Mouse (Mus musculus) hindbrain, embryonic 16.5 days (tissue): Measurements from ENCODE around the gene Tnf. TPM values are rescaled to one million over a fixed set of nuclear protein-coding genes. Genes with fewer than 3 reads are reported as not detected.

ENCODE experiments used
- ATAC-seq: fragments of 200-750 bp; cut with Nextera tagmentation; 2 replicates; pipeline ENCODE4 v1.8.0; 2017; ENCODE audit warnings: moderate TSS enrichment, moderate library complexity
- H3K27ac ChIP-seq: fragments of 300-500 bp; sonication (generic); 2 replicates; pipeline ENCODE4 v1.5.1; 2014; ENCODE audit warnings: low read depth, mild to moderate bottlenecking, control low read depth, low read length, moderate library complexity
- H3K27me3 ChIP-seq: fragments of 300-500 bp; sonication (generic); replicated peaks from 2 replicates; pipeline ENCODE4 v1.6.1; 2014; ENCODE audit warnings: low read length; ENCODE audit not compliant: control insufficient read depth, insufficient read depth
- H3K36me3 ChIP-seq: fragments of 300-500 bp; sonication (generic); 2 replicates; pipeline ENCODE4 v1.6.1; 2014; ENCODE audit warnings: mild to moderate bottlenecking, low read length, moderate library complexity, mixed read lengths; ENCODE audit not compliant: control insufficient read depth, insufficient read depth
- H3K4me1 ChIP-seq: fragments of 300-500 bp; sonication (generic); 2 replicates; pipeline ENCODE4 v1.6.1; 2014; ENCODE audit warnings: low read depth, low read length; ENCODE audit not compliant: control insufficient read depth, insufficient read depth
- H3K4me2 ChIP-seq: fragments of 300-500 bp; sonication (generic); 2 replicates; pipeline ENCODE4 v1.6.1; 2014; ENCODE audit warnings: mild to moderate bottlenecking, low read length, control low read depth, moderate library complexity
- H3K4me3 ChIP-seq: fragments of 300-500 bp; sonication (generic); 2 replicates; pipeline ENCODE4 v1.5.1; 2014; ENCODE audit warnings: mild to moderate bottlenecking, low read length, control low read depth, moderate library complexity
- H3K9ac ChIP-seq: fragments of 300-500 bp; sonication (generic); 2 replicates; pipeline ENCODE4 v1.6.1; 2014; ENCODE audit warnings: low read depth, mild to moderate bottlenecking, control low read depth, low read length, moderate library complexity
- H3K9me3 ChIP-seq: fragments of 300-500 bp; sonication (generic); 2 replicates; pipeline ENCODE4 v1.6.1; 2014; ENCODE audit warnings: mild to moderate bottlenecking, low read length, moderate library complexity; ENCODE audit not compliant: control insufficient read depth
- WGBS: fragments of 180-500 bp; shearing (Covaris S2); extraction: QIAGEN DNeasy Blood & Tissue Kit; methylation state at CpG from one replicate; pipeline ENCODE4 v1.1.7; 2014; 5-methylcytosine and 5-hydroxymethylcytosine counted together
- polyA plus RNA-seq: library from polyadenylated mRNA; unstranded; fragments of >200 nt; fragmentation: Nextera tagmentation; extraction: Ambion mirVana; gene quantifications from 2 replicates; pipeline ENCODE4 v1.2.1, GENCODE M21; 2015

The Tnf gene
- polyA plus RNA-seq, 1 experiment from 2014 or later, result not detected

DNA sequence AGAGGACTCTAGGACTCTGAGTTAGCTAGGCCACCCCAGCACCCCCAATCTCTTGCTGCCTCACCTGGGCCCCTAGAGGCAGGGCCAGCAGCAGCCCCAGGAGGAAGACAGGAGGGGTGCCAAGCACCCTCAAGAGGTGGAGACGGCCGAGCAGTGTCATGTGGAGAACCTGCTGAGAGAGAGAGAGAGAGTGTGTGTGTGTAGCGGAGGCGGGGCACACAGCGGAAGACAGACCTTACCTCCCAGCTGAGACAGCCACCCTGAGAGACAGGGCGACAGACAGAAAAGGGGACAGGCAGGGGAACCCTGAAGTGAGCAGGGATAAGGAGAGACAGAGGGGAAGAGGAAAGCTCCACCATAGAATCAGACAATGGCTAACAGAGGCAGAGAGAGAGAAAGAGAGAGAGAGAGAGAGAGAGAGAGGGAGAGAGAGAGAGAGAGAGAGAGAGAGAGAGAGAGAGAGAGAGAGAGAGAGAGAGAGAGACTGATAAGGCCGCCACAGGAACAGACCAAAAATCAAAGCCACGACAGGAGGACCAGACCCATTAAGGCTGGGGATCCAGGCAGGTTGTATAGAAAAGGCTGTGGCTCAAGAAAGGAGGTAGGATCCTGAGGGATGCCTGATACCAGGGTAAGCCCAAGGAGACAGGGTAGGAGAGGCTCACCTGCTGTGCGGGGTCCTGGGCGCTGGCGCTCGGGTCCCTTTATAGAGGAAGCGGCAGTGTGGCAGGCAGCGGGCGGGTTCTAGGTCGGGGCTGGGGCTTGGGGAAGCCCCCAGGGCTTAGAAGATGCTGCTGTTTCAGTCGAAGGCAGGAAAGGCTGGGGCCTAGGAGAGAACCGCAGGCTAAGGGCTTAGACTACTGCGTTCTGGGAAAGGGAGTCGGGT, 2.9 kb upstream of the Tnf start, which contains the start of gene Lta:
Gene Lta (minus strand): TSS at position 858 of the 886 bp plus-strand sequence.
- Histone ChIP-seq H3K36me3 (no peaks in the 10 kb centered on the region), H3K4me2 (no peak within 1 kb of the TSS), H3K4me1 (no peaks in the 10 kb centered on the region), H3K27ac (no peak within 1 kb of the TSS), H3K9ac (peak within 1 kb of the TSS; percentile 31), H3K9me3 (no peaks in the 10 kb centered on the region), H3K4me3 (no peak within 1 kb of the TSS), H3K27me3 (peaks cover 9% of the 10 kb centered on the region)
- WGBS, result 33% methylated on average over 20 of the region's 20 CpGs
- no peak for ATAC-seq

DNA sequence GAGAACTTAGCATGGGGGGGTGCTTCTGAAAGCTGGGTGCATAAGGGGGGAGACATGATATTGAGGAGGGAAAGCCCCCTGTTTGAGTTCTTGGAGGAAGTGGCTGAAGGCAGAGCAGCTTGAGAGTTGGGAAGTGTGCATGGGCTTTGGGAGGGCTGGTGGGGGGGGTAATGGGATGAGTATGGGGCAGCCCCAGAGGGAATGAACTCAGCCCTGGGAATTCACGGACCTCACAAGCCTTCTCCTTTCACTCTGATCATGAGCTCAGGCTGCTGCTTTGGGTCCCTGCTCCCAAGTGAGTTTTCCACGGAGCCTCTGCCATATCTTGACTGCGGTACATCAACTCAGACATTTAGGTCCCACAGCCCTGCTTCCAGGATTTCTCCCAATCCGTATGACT, 635 bp upstream of the Tnf start:
- 76% methylated on average over 4 of the region's 4 CpGs for WGBS
- peaks cover 9% of the 10 kb centered on the region for H3K27me3 ChIP-seq

DNA sequence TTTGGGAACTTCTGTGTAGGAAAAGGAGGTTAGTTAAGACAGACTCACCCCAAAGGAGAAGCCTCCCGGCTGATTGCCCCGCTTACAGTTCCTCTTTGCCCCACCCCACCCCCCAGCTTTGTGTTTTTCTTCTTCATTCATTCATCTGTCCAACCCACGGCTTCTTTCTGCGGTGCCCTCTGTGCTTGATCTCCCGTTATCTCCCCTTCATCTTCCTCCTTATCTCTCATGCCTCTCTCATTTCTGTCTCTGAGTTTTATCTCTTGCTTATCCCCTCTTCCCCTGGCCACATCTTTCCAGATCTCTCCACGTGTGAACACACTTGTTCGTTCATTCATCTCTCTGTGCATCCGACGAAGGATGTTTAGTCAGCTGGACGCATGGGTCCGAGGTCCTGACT, 679 bp downstream of the Tnf start:
- H3K4me1 ChIP-seq, result 0 out of 2 replicates have a peak, but pooled peaks cover under 1% of the 10 kb centered on the region
- no peaks in the 10 kb centered on the region for H3K36me3 ChIP-seq
- no peak overlapping the region for H3K4me2 ChIP-seq
- H3K27me3 ChIP-seq, result peaks cover 17% of the 10 kb centered on the region
- WGBS, result 77% methylated on average over 11 of the region's 11 CpGs
- no peaks in the 10 kb centered on the region for H3K9me3 ChIP-seq
- no peak overlapping the region for H3K9ac ChIP-seq
- no peak overlapping the region for H3K4me3 ChIP-seq
- H3K27ac ChIP-seq, result no peak overlapping the region
- no peak for ATAC-seq

More for the DNA sequence above, 635 bp upstream of the Tnf start:
- no peak for ATAC-seq
- Histone ChIP-seq H3K36me3 (no peaks in the 10 kb centered on the region), H3K4me3 (no peak overlapping the region), H3K4me2 (no peak overlapping the region), H3K4me1 (no peaks in the 10 kb centered on the region), H3K27ac (no peak overlapping the region), H3K9ac (no peak overlapping the region), H3K9me3 (no peaks in the 10 kb centered on the region)

DNA sequence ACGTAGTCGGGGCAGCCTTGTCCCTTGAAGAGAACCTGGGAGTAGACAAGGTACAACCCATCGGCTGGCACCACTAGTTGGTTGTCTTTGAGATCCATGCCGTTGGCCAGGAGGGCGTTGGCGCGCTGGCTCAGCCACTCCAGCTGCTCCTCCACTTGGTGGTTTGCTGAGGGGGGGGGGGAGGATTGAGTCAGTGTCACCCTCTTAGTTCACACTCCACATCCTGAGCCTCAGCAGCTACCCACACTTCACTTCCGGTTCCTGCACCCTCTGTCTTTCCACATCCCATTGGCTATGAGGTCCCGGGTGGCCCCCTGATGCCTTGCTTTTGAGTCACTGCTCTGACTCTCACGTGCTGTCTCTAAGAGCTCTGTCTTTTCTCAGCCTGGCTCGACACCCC, 1.4 kb downstream of the Tnf start:
- no peak for ATAC-seq
- Histone ChIP-seq H3K27ac (no peak overlapping the region), H3K9ac (no peak overlapping the region), H3K4me2 (no peak overlapping the region), H3K9me3 (no peaks in the 10 kb centered on the region), H3K4me1 (peaks cover 7% of the 10 kb centered on the region; the same call in 1 of the 2 replicates), H3K27me3 (peaks cover 23% of the 10 kb centered on the region), H3K4me3 (no peak overlapping the region), H3K36me3 (no peaks in the 10 kb centered on the region)
- 89% methylated on average over 11 of the region's 11 CpGs for WGBS

DNA sequence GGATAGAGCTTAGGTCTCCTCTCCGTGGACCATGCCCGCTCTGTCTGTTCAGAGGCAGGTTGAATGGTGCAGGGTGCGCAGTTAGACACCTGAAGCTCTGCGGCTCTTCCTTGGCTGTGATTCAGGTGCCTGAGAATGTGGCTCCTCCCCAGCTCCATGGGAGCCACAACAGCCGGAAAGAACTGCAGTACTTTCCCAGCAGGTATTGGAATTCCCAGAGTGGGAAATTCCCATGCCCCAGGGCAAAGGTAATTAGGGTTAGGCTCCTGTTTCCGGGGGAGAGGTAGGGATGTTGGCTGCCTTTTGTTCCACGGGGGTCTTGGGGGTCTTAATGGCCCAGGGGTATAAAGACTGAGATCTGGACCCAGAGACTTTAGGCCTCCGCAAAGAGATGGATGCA, 2.9 kb downstream of the Tnf start:
- Histone ChIP-seq H3K4me2 (no peak overlapping the region), H3K27me3 (peaks cover 31% of the 10 kb centered on the region), H3K36me3 (no peaks in the 10 kb centered on the region), H3K4me1 (peaks cover 8% of the 10 kb centered on the region; the same call in 1 of the 2 replicates), H3K27ac (no peak overlapping the region), H3K4me3 (no peak overlapping the region), H3K9ac (no peak overlapping the region), H3K9me3 (no peaks in the 10 kb centered on the region)
- ATAC-seq, result no peak
- 34% methylated on average over 8 of the region's 8 CpGs for WGBS

DNA sequence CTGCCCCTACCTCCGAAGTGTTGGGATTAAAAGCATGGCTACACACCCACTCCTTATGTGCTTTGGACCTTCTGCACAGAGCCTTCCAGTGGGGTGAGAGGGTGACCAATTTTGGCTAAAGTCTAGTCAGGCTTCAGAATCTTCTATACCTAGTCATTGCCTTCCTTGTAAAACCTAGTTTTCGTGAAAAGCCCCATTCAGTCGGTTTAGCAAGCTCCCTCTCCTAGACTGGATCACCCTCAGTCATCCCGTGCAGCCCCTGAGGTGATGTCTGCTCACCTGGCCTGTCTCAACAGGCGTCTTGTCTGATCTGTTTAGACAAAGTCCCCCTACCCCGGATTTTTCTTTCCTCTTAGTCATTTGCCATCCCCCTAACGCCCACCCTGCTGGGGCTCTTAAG, 3.8 kb downstream of the Tnf start:
- no peak for ATAC-seq
- Histone ChIP-seq H3K4me3 (no peak overlapping the region), H3K4me1 (peaks cover 8% of the 10 kb centered on the region; the same call in 1 of the 2 replicates), H3K27me3 (peaks cover 31% of the 10 kb centered on the region), H3K36me3 (no peaks in the 10 kb centered on the region), H3K4me2 (no peak overlapping the region), H3K27ac (no peak overlapping the region), H3K9ac (no peak overlapping the region), H3K9me3 (no peaks in the 10 kb centered on the region)
- WGBS, result 76% methylated on average over 7 of the region's 7 CpGs

DNA sequence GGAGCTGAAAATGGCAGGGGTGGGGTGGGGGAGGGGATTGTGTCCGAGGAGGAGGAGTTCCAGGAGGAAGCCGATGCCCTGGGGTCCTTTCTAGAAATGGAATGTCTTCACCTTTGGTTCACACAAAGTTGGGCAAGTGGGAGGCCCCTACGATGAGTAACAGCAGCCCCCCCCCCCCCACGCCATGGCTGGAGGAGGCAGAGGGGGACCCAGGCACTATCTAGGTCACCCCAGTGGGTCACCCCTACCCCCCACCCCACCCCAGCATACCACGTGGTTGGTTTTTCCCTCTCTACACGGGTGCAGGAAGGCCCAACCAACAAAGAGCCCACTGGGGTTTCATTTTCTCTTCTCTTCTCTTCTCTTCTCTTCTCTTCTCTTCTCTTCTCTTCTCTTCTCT, 4.7 kb downstream of the Tnf start:
- 50% methylated on average over 6 of the region's 6 CpGs for WGBS

DNA sequence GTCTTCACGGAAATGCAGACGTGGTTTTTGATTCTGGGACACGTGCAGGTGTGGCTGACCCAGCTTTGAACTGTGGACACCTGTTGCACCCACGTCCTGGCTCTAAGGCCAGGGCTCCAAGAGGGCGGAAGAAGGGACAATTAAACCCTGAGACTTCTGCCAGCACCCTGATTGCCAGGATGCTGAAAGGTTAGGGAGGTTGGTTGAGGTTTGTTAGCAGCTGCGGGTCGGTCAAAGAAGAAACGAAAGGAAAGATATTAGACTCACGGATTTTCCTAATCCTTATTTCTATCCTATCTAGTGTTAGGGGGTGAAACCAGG, 5.5 kb downstream of the Tnf start:
- Histone ChIP-seq H3K9ac (no peak overlapping the region), H3K4me2 (peak overlapping the region; percentile 80), H3K4me1 (peaks cover 8% of the 10 kb centered on the region; the same call in 1 of the 2 replicates), H3K27me3 (peaks cover 29% of the 10 kb centered on the region), H3K4me3 (peak overlapping the region; percentile 47), H3K27ac (no peak overlapping the region), H3K9me3 (no peaks in the 10 kb centered on the region), H3K36me3 (no peaks in the 10 kb centered on the region)
- no peak for ATAC-seq
- WGBS, result 30% methylated on average over 9 of the region's 9 CpGs

More for the DNA sequence above, 4.7 kb downstream of the Tnf start:
- peaks cover 31% of the 10 kb centered on the region for H3K27me3 ChIP-seq
- ATAC-seq, result no peak
- H3K4me1 ChIP-seq, result peaks cover 8% of the 10 kb centered on the region; the same call in 1 of the 2 replicates
- no peak overlapping the region for H3K4me2 ChIP-seq
- H3K27ac ChIP-seq, result no peak overlapping the region
- no peak overlapping the region for H3K4me3 ChIP-seq
- no peak overlapping the region for H3K9ac ChIP-seq
- no peaks in the 10 kb centered on the region for H3K9me3 ChIP-seq
- H3K36me3 ChIP-seq, result no peaks in the 10 kb centered on the region

DNA sequence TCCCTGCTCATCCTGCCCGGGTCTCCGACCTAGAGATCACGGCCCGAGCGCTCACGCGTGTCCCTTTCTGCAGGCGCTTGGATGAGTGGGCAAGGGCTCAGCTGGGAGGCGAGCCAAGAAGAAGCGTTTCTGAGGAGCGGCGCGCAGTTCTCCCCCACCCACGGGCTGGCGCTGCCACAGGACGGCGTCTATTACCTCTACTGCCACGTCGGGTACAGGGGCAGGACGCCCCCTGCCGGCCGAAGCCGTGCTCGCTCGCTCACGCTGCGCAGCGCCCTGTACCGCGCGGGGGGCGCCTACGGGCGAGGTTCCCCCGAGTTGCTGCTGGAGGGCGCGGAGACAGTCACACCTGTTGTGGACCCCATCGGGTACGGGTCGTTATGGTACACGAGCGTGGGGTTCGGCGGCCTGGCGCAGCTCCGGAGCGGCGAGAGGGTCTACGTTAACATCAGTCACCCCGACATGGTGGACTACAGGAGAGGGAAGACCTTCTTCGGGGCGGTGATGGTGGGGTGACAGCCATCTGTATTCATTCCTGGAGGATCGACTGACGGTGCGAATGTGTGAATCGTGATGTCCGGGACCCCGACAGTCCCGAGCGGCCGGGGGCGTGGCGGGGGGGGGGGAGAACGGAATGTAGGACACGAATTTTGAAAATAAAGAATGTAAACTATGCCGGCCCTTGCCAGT, 6.0 kb downstream of the Tnf start:
- peak; percentile 76 for ATAC-seq
- peak overlapping the region; percentile 47 for H3K4me3 ChIP-seq
- 2% methylated on average over 65 of the region's 66 CpGs for WGBS
- H3K27ac ChIP-seq, result no peak overlapping the region
- H3K4me1 ChIP-seq, result peaks cover 8% of the 10 kb centered on the region; the same call in 1 of the 2 replicates
- peak overlapping the region; percentile 80 for H3K4me2 ChIP-seq
- H3K9me3 ChIP-seq, result no peaks in the 10 kb centered on the region
- H3K27me3 ChIP-seq, result peaks cover 29% of the 10 kb centered on the region
- peak overlapping the region; percentile 56 for H3K9ac ChIP-seq
- H3K36me3 ChIP-seq, result no peaks in the 10 kb centered on the region
